Mouse (Mus musculus) MEL (cell line): ENCODE data around the gene Frat1. TPM values are rescaled to one million over a fixed set of nuclear protein-coding genes. Genes with fewer than 3 reads are reported as not detected.

Experiments
- DNase-seq: peaks from one replicate; pipeline ENCODE4 v3.0.0; 2011; ENCODE audit warnings: low read depth, low spot score
- H3K27ac ChIP-seq: 2 replicates; pipeline ENCODE4 v1.5.1; 2012; ENCODE audit warnings: low read depth, mild to moderate bottlenecking, control low read depth, low read length, moderate library complexity; ENCODE audit not compliant: control insufficient read depth
- H3K27me3 ChIP-seq, 2 experiments: fragments of 150-350 bp in 1 of 2; sonication (generic) in 1 of 2; 2 replicates each; pipeline ENCODE4 v1.6.1; 2012; ENCODE audit warnings: low read length in 2 of 2, mild to moderate bottlenecking in 2 of 2, improper control_type of control experiment in 1 of 2, moderate library complexity in 1 of 2; ENCODE audit not compliant: insufficient read depth in 2 of 2, control insufficient read depth in 1 of 2
- H3K36me3 ChIP-seq, 2 experiments: 2 replicates each; pipeline ENCODE4 v1.6.1; 2012 to 2014; ENCODE audit warnings: low read length in 2 of 2, improper control_type of control experiment in 1 of 2, inconsistent platforms in 1 of 2, mild to moderate bottlenecking in 1 of 2; ENCODE audit not compliant: insufficient read depth in 2 of 2, control insufficient read depth in 1 of 2
- H3K4me1 ChIP-seq, 2 experiments: fragments of 150-350 bp in 1 of 2; sonication (generic) in 1 of 2; 2 replicates each; pipeline ENCODE4 v1.6.1; 2012; ENCODE audit warnings: low read length in 2 of 2, improper control_type of control experiment in 1 of 2, mild to moderate bottlenecking in 1 of 2; ENCODE audit not compliant: insufficient read depth in 2 of 2, control insufficient read depth in 1 of 2
- H3K4me3 ChIP-seq, 2 experiments: fragments of 150-350 bp in 1 of 2; sonication (generic) in 1 of 2; 2 replicates each; pipeline ENCODE4 v1.5.1; 2012; ENCODE audit warnings: low read depth in 2 of 2, low read length in 2 of 2, mild to moderate bottlenecking in 2 of 2, moderate library complexity in 2 of 2, control low read depth in 1 of 2, improper control_type of control experiment in 1 of 2; ENCODE audit not compliant: control insufficient read depth in 1 of 2, insufficient read depth in 1 of 2
- H3K79me2 ChIP-seq: 2 replicates; pipeline ENCODE4 v1.6.1; 2012; ENCODE audit warnings: mild to moderate bottlenecking, low read length, moderate library complexity; ENCODE audit not compliant: control insufficient read depth, poor library complexity, insufficient read depth
- H3K9ac ChIP-seq: 2 replicates; pipeline ENCODE4 v1.6.1; 2012; ENCODE audit warnings: low read depth, mild to moderate bottlenecking, control low read depth, low read length, moderate library complexity; ENCODE audit not compliant: control insufficient read depth, poor library complexity, severe bottlenecking
- H3K9me3 ChIP-seq: fragments of 150-350 bp; sonication (generic); replicated peaks from 2 replicates; pipeline ENCODE4 v1.6.1; 2012; ENCODE audit warnings: mild to moderate bottlenecking, low read length, improper control_type of control experiment, moderate library complexity; ENCODE audit not compliant: insufficient read depth
- BHLHE40 ChIP-seq: IDR thresholded peaks from 2 replicates; pipeline ENCODE4 v1.6.1; 2012; ENCODE audit warnings: low read depth, mild to moderate bottlenecking, inconsistent platforms, low read length, improper control_type of control experiment, borderline replicate concordance
- CHD1 ChIP-seq: IDR thresholded peaks from 2 replicates; pipeline ENCODE4 v1.6.1; 2012; ENCODE audit warnings: low read depth, mild to moderate bottlenecking, inconsistent platforms, low read length, improper control_type of control experiment
- CHD2 ChIP-seq: IDR thresholded peaks from 2 replicates; pipeline ENCODE4 v1.6.1; 2011; ENCODE audit warnings: low read length, improper control_type of control experiment
- CTCF ChIP-seq, 3 experiments: IDR thresholded peaks in 2 of 3; conservative IDR thresholded peaks in 1 of 3; 2 replicates each; pipeline ENCODE4 v1.5.1; 2011 to 2012; ENCODE audit warnings: low read length in 3 of 3, low read depth in 2 of 3, mild to moderate bottlenecking in 2 of 3, improper control_type of control experiment in 1 of 3, inconsistent platforms in 1 of 3, mixed read lengths in 1 of 3, moderate library complexity in 1 of 3; ENCODE audit not compliant: control insufficient read depth in 1 of 3, insufficient read depth in 1 of 3, poor library complexity in 1 of 3, severe bottlenecking in 1 of 3
- ELF1 ChIP-seq: IDR thresholded peaks from 2 replicates; pipeline ENCODE4 v1.6.1; 2014; ENCODE audit warnings: low read depth, mild to moderate bottlenecking, inconsistent platforms, low read length, improper control_type of control experiment, moderate library complexity
- EP300 ChIP-seq, 2 experiments: IDR thresholded peaks; 2 replicates each; pipeline ENCODE4 v1.6.1; 2011; ENCODE audit warnings: improper control_type of control experiment in 2 of 2, low read length in 2 of 2, low read depth in 1 of 2, mild to moderate bottlenecking in 1 of 2
- ETS1 ChIP-seq: IDR thresholded peaks from 2 replicates; pipeline ENCODE4 v1.6.1; 2012; ENCODE audit warnings: low read depth, mild to moderate bottlenecking, inconsistent platforms, low read length, improper control_type of control experiment, moderate library complexity
- GABPA ChIP-seq: IDR thresholded peaks from 2 replicates; pipeline ENCODE4 v1.6.1; 2012; ENCODE audit warnings: low read depth, mild to moderate bottlenecking, inconsistent platforms, low read length, improper control_type of control experiment, moderate library complexity
- GATA1 ChIP-seq: IDR thresholded peaks from 2 replicates; pipeline ENCODE4 v1.6.1; 2011; ENCODE audit warnings: low read depth, low read length, improper control_type of control experiment
- HCFC1 ChIP-seq: IDR thresholded peaks from 2 replicates; pipeline ENCODE4 v1.6.1; 2012; ENCODE audit warnings: low read depth, mild to moderate bottlenecking, inconsistent platforms, low read length, improper control_type of control experiment, moderate library complexity
- JUND ChIP-seq: IDR thresholded peaks from 2 replicates; pipeline ENCODE4 v1.6.1; 2011; ENCODE audit warnings: low read depth, mild to moderate bottlenecking, improper control_type of control experiment, low read length
- KAT2A ChIP-seq: conservative IDR thresholded peaks from 2 replicates; pipeline ENCODE4 v1.6.1; 2012; ENCODE audit warnings: low read depth, low read length, improper control_type of control experiment, inconsistent platforms
- MAFK ChIP-seq: IDR thresholded peaks from 2 replicates; pipeline ENCODE4 v1.6.1; 2011; ENCODE audit warnings: low read depth, mild to moderate bottlenecking, low read length, improper control_type of control experiment, borderline replicate concordance
- MAX ChIP-seq: IDR thresholded peaks from 2 replicates; pipeline ENCODE4 v1.6.1; 2011; ENCODE audit warnings: low read length, improper control_type of control experiment
- MAZ ChIP-seq: IDR thresholded peaks from 2 replicates; pipeline ENCODE4 v1.6.1; 2012; ENCODE audit warnings: low read depth, mild to moderate bottlenecking, inconsistent platforms, low read length, improper control_type of control experiment
- MEF2A ChIP-seq: IDR thresholded peaks from 2 replicates; pipeline ENCODE4 v1.6.1; 2014; ENCODE audit warnings: low read depth, mild to moderate bottlenecking, inconsistent platforms, low read length, improper control_type of control experiment; ENCODE audit not compliant: poor library complexity, insufficient replicate concordance, severe bottlenecking; ENCODE audit errors: extremely low read depth
- MXI1 ChIP-seq: IDR thresholded peaks from 2 replicates; pipeline ENCODE4 v1.6.1; 2011; ENCODE audit warnings: mild to moderate bottlenecking, low read depth, low read length, improper control_type of control experiment
- MYB ChIP-seq: IDR thresholded peaks from 2 replicates; pipeline ENCODE4 v1.6.1; 2011; ENCODE audit warnings: mild to moderate bottlenecking, low read depth, low read length, improper control_type of control experiment
- MYC ChIP-seq: IDR thresholded peaks from 2 replicates; pipeline ENCODE4 v1.6.1; 2011; ENCODE audit warnings: low read depth, mild to moderate bottlenecking, low read length, improper control_type of control experiment, moderate library complexity
- NELFE ChIP-seq: IDR thresholded peaks from 2 replicates; pipeline ENCODE4 v1.6.1; 2011; ENCODE audit warnings: low read depth, low read length, improper control_type of control experiment
- NRF1 ChIP-seq: IDR thresholded peaks from 2 replicates; pipeline ENCODE4 v1.6.1; 2014; ENCODE audit warnings: low read depth, mild to moderate bottlenecking, inconsistent platforms, low read length, improper control_type of control experiment, moderate library complexity; ENCODE audit not compliant: poor library complexity, insufficient read depth, severe bottlenecking
- POLR2A ChIP-seq, 2 experiments: IDR thresholded peaks; 2 replicates each; pipeline ENCODE4 v1.6.1; 2011 to 2012; ENCODE audit warnings: low read length in 2 of 2, mild to moderate bottlenecking in 2 of 2, control low read depth in 1 of 2, improper control_type of control experiment in 1 of 2, low read depth in 1 of 2, moderate library complexity in 1 of 2; ENCODE audit not compliant: control insufficient read depth in 1 of 2, insufficient read depth in 1 of 2, poor library complexity in 1 of 2
- POLR2AphosphoS2 ChIP-seq: IDR thresholded peaks from 2 replicates; pipeline ENCODE4 v1.6.1; 2011; ENCODE audit warnings: low read length, improper control_type of control experiment
- POLR2AphosphoS5 ChIP-seq: IDR thresholded peaks from 2 replicates; pipeline ENCODE4 v1.6.1; 2012; ENCODE audit warnings: low read depth, borderline replicate concordance, mild to moderate bottlenecking, inconsistent platforms, low read length, moderate library complexity, mixed read lengths
- RAD21 ChIP-seq: IDR thresholded peaks from 2 replicates; pipeline ENCODE4 v1.6.1; 2011; ENCODE audit warnings: mild to moderate bottlenecking, low read depth, low read length, improper control_type of control experiment
- RCOR1 ChIP-seq: IDR thresholded peaks from 2 replicates; pipeline ENCODE4 v1.6.1; 2012; ENCODE audit warnings: low read depth, mild to moderate bottlenecking, inconsistent platforms, low read length, improper control_type of control experiment
- SIN3A ChIP-seq: IDR thresholded peaks from 2 replicates; pipeline ENCODE4 v1.6.1; 2012; ENCODE audit warnings: low read length, improper control_type of control experiment, inconsistent platforms
- SMC3 ChIP-seq: IDR thresholded peaks from 2 replicates; pipeline ENCODE4 v1.6.1; 2011; ENCODE audit warnings: low read depth, low read length, improper control_type of control experiment
- TAL1 ChIP-seq: IDR thresholded peaks from 2 replicates; pipeline ENCODE4 v1.6.1; 2012; ENCODE audit warnings: mild to moderate bottlenecking, inconsistent platforms, low read length, moderate library complexity, mixed read lengths
- TCF12 ChIP-seq: IDR thresholded peaks from 2 replicates; pipeline ENCODE4 v1.6.1; 2014; ENCODE audit warnings: low read depth, mild to moderate bottlenecking, inconsistent platforms, low read length, improper control_type of control experiment, moderate library complexity
- UBTF ChIP-seq: IDR thresholded peaks from 2 replicates; pipeline ENCODE4 v1.6.1; 2012; ENCODE audit warnings: low read depth, mild to moderate bottlenecking, inconsistent platforms, low read length, improper control_type of control experiment, moderate library complexity, borderline replicate concordance; ENCODE audit not compliant: insufficient read depth
- USF1 ChIP-seq: IDR thresholded peaks from 2 replicates; pipeline ENCODE4 v1.6.1; 2014; ENCODE audit warnings: low read depth, mild to moderate bottlenecking, inconsistent platforms, low read length, improper control_type of control experiment, moderate library complexity
- USF2 ChIP-seq, 2 experiments: IDR thresholded peaks; 2 replicates each; pipeline ENCODE4 v1.6.1; 2011 to 2012; ENCODE audit warnings: improper control_type of control experiment in 2 of 2, low read length in 2 of 2, borderline replicate concordance in 1 of 2, inconsistent platforms in 1 of 2, low read depth in 1 of 2, mild to moderate bottlenecking in 1 of 2; ENCODE audit not compliant: insufficient read depth in 1 of 2
- ZKSCAN1 ChIP-seq: IDR thresholded peaks from 2 replicates; pipeline ENCODE4 v1.6.1; 2012; ENCODE audit warnings: low read depth, mild to moderate bottlenecking, inconsistent platforms, low read length, improper control_type of control experiment, moderate library complexity
- ZNF384 ChIP-seq: IDR thresholded peaks from 2 replicates; pipeline ENCODE4 v1.6.1; 2012; ENCODE audit warnings: low read depth, mild to moderate bottlenecking, inconsistent platforms, low read length, improper control_type of control experiment
- polyA plus RNA-seq, 2 experiments: library from polyadenylated mRNA; stranded (reverse) in 1 of 2; unstranded in 1 of 2; fragments of >175 nt in 1 of 2; fragments of >200 nt in 1 of 2; gene quantifications; 2 replicates each; pipeline versions ENCODE4 v1.2.1 to v1.2.4; 2012; ENCODE audit warnings: low replicate concordance in 2 of 2, low read depth in 1 of 2; ENCODE audit not compliant: insufficient read length in 2 of 2, insufficient read depth in 1 of 2, missing spikeins in 1 of 2
- total RNA-seq: library from RNA; depleted of rRNA; stranded (reverse); fragments of 300-350 nt; gene quantifications from 2 replicates; pipeline ENCODE4 v1.2.3, GENCODE M21; 2012

Frat1 gene
- total and polyA plus RNA-seq, 3 experiments: 31.5 to 36.0 TPM; not detected in 1

DNA sequence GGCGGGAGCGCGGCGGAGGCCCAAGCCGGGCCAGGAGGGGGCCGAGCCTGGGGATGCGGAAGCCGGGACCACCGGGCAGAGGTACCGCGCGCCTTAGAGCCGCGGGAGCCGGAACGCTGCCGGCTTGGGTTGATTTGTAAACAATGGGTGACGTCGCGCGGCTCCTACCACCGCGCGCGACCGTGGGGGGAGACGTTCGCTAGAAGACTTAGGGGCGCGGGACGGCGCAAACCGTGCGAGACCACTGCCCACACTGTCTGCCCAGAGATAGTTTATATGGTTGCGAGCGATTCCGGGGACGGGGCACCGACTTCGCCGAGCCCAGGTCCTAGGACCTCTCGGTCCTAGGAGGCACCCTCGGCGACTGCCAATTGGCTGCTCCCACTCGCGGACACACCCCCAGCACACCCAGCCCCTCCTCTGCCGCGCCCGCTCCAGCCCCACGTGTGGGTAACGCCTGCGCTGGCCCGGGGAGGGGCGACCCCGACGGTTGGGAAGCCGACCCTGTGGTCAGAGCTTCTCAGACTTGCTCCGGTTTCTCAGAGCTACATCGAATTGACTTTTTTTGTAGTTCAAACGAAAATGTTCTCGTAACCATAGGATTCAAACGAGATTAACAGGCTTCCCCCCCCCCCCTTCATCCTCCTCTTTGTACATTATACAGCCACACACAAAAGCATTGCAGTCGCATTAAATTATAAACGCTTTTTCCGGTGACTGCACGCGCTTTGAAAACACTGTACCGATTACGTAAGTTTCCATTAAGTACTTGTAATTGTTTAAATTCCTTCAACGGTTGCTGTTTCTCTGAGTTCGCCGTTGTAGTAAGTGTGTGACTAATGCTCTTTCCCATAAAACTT, 18.5 kb downstream of the Frat1 start, which contains the start of gene Frat2:
Gene Frat2, minus strand, starts transcription at position 141 of the 860 bp plus-strand sequence.
- Histone ChIP-seq H3K9ac (peak within 1 kb of the TSS; percentile 90), H3K27ac (peak within 1 kb of the TSS; percentile 97), H3K9me3 (no peaks in the 10 kb centered on the region), H3K36me3 (peaks cover 0 to 37% of the 10 kb centered on the region in 2 experiments; a peak in 2 of 4 replicates), H3K79me2 (peaks cover 37% of the 10 kb centered on the region), H3K4me1 (peaks cover 21 to 35% of the 10 kb centered on the region in 2 experiments), H3K4me3 (peak within 1 kb of the TSS; percentile 69 to 89), H3K27me3 (no peaks in the 10 kb centered on the region)
- DNase-seq: peak; percentile 99
- TF ChIP-seq POLR2A (IDR thresholded peaks at IDR 0.05; ENCODE audit: control insufficient read depth in 1 of 2, insufficient read depth in 1 of 2, low read depth in 1 of 2, low read length in 2 of 2, poor library complexity in 1 of 2): peak; percentile 33 to 91
- TF ChIP-seq GABPA: no peak
- TF ChIP-seq CHD1: peak; percentile 99
- no peak for TF ChIP-seq MEF2A
- TF ChIP-seq MYB: peak; percentile 82
- TF ChIP-seq BHLHE40: peak; percentile 51; the same call in 1 of the 2 replicates
- TF ChIP-seq HCFC1: peak; percentile 77
- peak; percentile 65 for TF ChIP-seq TCF12
- TF ChIP-seq SMC3: no peak
- peak; percentile 89 for TF ChIP-seq ETS1
- TF ChIP-seq ZKSCAN1: no peak
- TF ChIP-seq ZNF384: peak; percentile 80
- no peak for TF ChIP-seq CHD2
- TF ChIP-seq TAL1: no peak
- TF ChIP-seq NELFE: peak; percentile 92
- no peak for TF ChIP-seq USF2 (IDR thresholded peaks at IDR 0.05; ENCODE audit: borderline replicate concordance in 1 of 2, insufficient read depth in 1 of 2, low read depth in 1 of 2, low read length in 2 of 2)
- TF ChIP-seq EP300 (IDR thresholded peaks at IDR 0.05; ENCODE audit: low read depth in 1 of 2, low read length in 2 of 2): peak; percentile 57 to 75
- TF ChIP-seq NRF1: peak; percentile 69
- TF ChIP-seq GATA1: no peak
- no peak for TF ChIP-seq POLR2AphosphoS5
- no peak; the same call in 1 of the 2 replicates for TF ChIP-seq RCOR1
- TF ChIP-seq CTCF (IDR thresholded peaks at IDR 0.05 in 2 of 3, conservative IDR thresholded peaks at IDR 0.05 in 1 of 3; ENCODE audit: control insufficient read depth in 1 of 3, insufficient read depth in 1 of 3, low read depth in 2 of 3, low read length in 3 of 3, poor library complexity in 1 of 3, severe bottlenecking in 1 of 3): no peak
- TF ChIP-seq MYC: peak; percentile 91
- no peak for TF ChIP-seq RAD21
- peak; percentile 96 for TF ChIP-seq MAZ
- peak; percentile 99 for TF ChIP-seq MXI1
- peak; percentile 93 for TF ChIP-seq MAX
- TF ChIP-seq ELF1: peak; percentile 56
- peak; percentile 99 for TF ChIP-seq POLR2AphosphoS2
- peak; percentile 99 for TF ChIP-seq SIN3A
- peak; percentile 85 for TF ChIP-seq USF1
- no peak; the same call in 1 of the 2 replicates for TF ChIP-seq JUND
- no peak for TF ChIP-seq MAFK
- no peak; the same call in 1 of the 2 replicates for TF ChIP-seq UBTF
- TF ChIP-seq KAT2A: peak; percentile 55; the same call in 1 of the 2 replicates
